Mouse (Mus musculus): ENCODE measurements around the gene Fkbpl. TPM values are rescaled to one million over a fixed set of nuclear protein-coding genes. Genes with fewer than 3 reads are reported as not detected.

Fkbpl gene
- total and polyA plus RNA-seq, 3 experiments, result 6.4 to 7.0 TPM; not detected in 1

GRCm38 (mm10) chr17:34646906-34647787, 2.6 kb downstream of the Fkbpl start, which contains the start of gene Atf6b (continued):
- peak; percentile 78 to 83; a peak in 3 of 4 replicates for TF ChIP-seq POLR2A (IDR thresholded peaks at IDR 0.05; ENCODE audit: control insufficient read depth in 1 of 2, insufficient read depth in 1 of 2, low read depth in 1 of 2, low read length in 2 of 2, poor library complexity in 1 of 2)
- no peak for TF ChIP-seq TAL1 (IDR thresholded peaks at IDR 0.05; ENCODE audit: low read length)
- peak; percentile 75 for TF ChIP-seq NRF1 (IDR thresholded peaks at IDR 0.05; ENCODE audit: insufficient read depth, low read depth, low read length, poor library complexity, severe bottlenecking)
- peak; percentile 85 for TF ChIP-seq SIN3A (IDR thresholded peaks at IDR 0.05; ENCODE audit: low read length)
- TF ChIP-seq USF2 (IDR thresholded peaks at IDR 0.05; ENCODE audit: borderline replicate concordance in 1 of 2, insufficient read depth in 1 of 2, low read depth in 1 of 2, low read length in 2 of 2), result peak; percentile 79 to 86
- TF ChIP-seq MXI1 (IDR thresholded peaks at IDR 0.05; ENCODE audit: low read depth, low read length), result peak; percentile 85
- peak; percentile 54 for TF ChIP-seq NELFE (IDR thresholded peaks at IDR 0.05; ENCODE audit: low read depth, low read length)
- TF ChIP-seq MAZ (IDR thresholded peaks at IDR 0.05; ENCODE audit: low read depth, low read length), result peak; percentile 37; the same call in 1 of the 2 replicates
- TF ChIP-seq POLR2AphosphoS5 (IDR thresholded peaks at IDR 0.05; ENCODE audit: borderline replicate concordance, low read depth, low read length), result no peak
- TF ChIP-seq RAD21 (IDR thresholded peaks at IDR 0.05; ENCODE audit: low read depth, low read length), result no peak
- TF ChIP-seq MAFK (IDR thresholded peaks at IDR 0.05; ENCODE audit: borderline replicate concordance, low read depth, low read length), result no peak
- no peak for TF ChIP-seq MEF2A (IDR thresholded peaks at IDR 0.05; ENCODE audit: extremely low read depth, insufficient replicate concordance, low read depth, low read length, poor library complexity, severe bottlenecking)
- no peak for TF ChIP-seq GATA1 (IDR thresholded peaks at IDR 0.05; ENCODE audit: low read depth, low read length)
- peak; percentile 90 for TF ChIP-seq KAT2A (conservative IDR thresholded peaks at IDR 0.05; ENCODE audit: low read depth, low read length)

- Histone ChIP-seq H3K27ac (ENCODE audit: control insufficient read depth, low read depth, low read length) (no peak overlapping the region), H3K27me3 (ENCODE audit: control insufficient read depth in 1 of 2, insufficient read depth in 2 of 2, low read length in 2 of 2) (no peaks in the 10 kb centered on the region), H3K4me1 (ENCODE audit: control insufficient read depth in 1 of 2, insufficient read depth in 2 of 2, low read length in 2 of 2) (peaks cover 0 to 20% of the 10 kb centered on the region in 2 experiments; a peak in 3 of 4 replicates), H3K36me3 (ENCODE audit: control insufficient read depth in 1 of 2, insufficient read depth in 2 of 2, low read length in 2 of 2) (peaks cover 0 to 12% of the 10 kb centered on the region in 2 experiments; a peak in 2 of 4 replicates), H3K9ac (ENCODE audit: control insufficient read depth, low read depth, low read length, poor library complexity, severe bottlenecking) (peak overlapping the region; percentile 84), H3K4me3 (ENCODE audit: control insufficient read depth in 1 of 2, insufficient read depth in 1 of 2, low read depth in 2 of 2, low read length in 2 of 2) (peak overlapping the region; percentile 78 to 85; a peak in 3 of 4 replicates), H3K79me2 (ENCODE audit: control insufficient read depth, insufficient read depth, low read length, poor library complexity) (peaks cover 15% of the 10 kb centered on the region), H3K9me3 (replicated peaks; ENCODE audit: insufficient read depth, low read length) (no peaks in the 10 kb centered on the region)
- DNase-seq (ENCODE audit: low read depth, low spot score), result no peak
- TF ChIP-seq NRF1 (IDR thresholded peaks at IDR 0.05; ENCODE audit: insufficient read depth, low read depth, low read length, poor library complexity, severe bottlenecking) (no peak), UBTF (IDR thresholded peaks at IDR 0.05; ENCODE audit: borderline replicate concordance, insufficient read depth, low read depth, low read length) (no peak), ETS1 (IDR thresholded peaks at IDR 0.05; ENCODE audit: low read depth, low read length) (no peak), JUND (IDR thresholded peaks at IDR 0.05; ENCODE audit: low read depth, low read length) (no peak), MXI1 (IDR thresholded peaks at IDR 0.05; ENCODE audit: low read depth, low read length) (no peak), CHD1 (IDR thresholded peaks at IDR 0.05; ENCODE audit: low read depth, low read length) (no peak), HCFC1 (IDR thresholded peaks at IDR 0.05; ENCODE audit: low read depth, low read length) (no peak), POLR2A (IDR thresholded peaks at IDR 0.05; ENCODE audit: control insufficient read depth in 1 of 2, insufficient read depth in 1 of 2, low read depth in 1 of 2, low read length in 2 of 2, poor library complexity in 1 of 2) (no peak), USF2 (IDR thresholded peaks at IDR 0.05; ENCODE audit: borderline replicate concordance in 1 of 2, insufficient read depth in 1 of 2, low read depth in 1 of 2, low read length in 2 of 2) (no peak), TAL1 (IDR thresholded peaks at IDR 0.05; ENCODE audit: low read length) (no peak), MEF2A (IDR thresholded peaks at IDR 0.05; ENCODE audit: extremely low read depth, insufficient replicate concordance, low read depth, low read length, poor library complexity, severe bottlenecking) (no peak), RCOR1 (IDR thresholded peaks at IDR 0.05; ENCODE audit: low read depth, low read length) (no peak), ZMIZ1 (IDR thresholded peaks at IDR 0.05; ENCODE audit: low read depth, low read length) (no peak), MYC (IDR thresholded peaks at IDR 0.05; ENCODE audit: low read depth, low read length) (no peak), SIN3A (IDR thresholded peaks at IDR 0.05; ENCODE audit: low read length) (no peak), KAT2A (conservative IDR thresholded peaks at IDR 0.05; ENCODE audit: low read depth, low read length) (no peak)
These were observed 3.8 kb downstream of the Fkbpl start for GRCm38 (mm10) chr17:34648141-34648890.
